Mouse (Mus musculus) natural killer cell, adult 2 months (primary cell): ENCODE data around the gene Sh3bgrl2.
A peak's percentile ranks its signal among the peaks of the same experiment; 100 is the strongest.

Source experiments
- DNase-seq, 2 experiments: peaks; one replicate each; pipeline ENCODE4 v3.0.0; 2022; ENCODE audit warnings: low spot score in 2 of 2

Gene Sh3bgrl2

DNA sequence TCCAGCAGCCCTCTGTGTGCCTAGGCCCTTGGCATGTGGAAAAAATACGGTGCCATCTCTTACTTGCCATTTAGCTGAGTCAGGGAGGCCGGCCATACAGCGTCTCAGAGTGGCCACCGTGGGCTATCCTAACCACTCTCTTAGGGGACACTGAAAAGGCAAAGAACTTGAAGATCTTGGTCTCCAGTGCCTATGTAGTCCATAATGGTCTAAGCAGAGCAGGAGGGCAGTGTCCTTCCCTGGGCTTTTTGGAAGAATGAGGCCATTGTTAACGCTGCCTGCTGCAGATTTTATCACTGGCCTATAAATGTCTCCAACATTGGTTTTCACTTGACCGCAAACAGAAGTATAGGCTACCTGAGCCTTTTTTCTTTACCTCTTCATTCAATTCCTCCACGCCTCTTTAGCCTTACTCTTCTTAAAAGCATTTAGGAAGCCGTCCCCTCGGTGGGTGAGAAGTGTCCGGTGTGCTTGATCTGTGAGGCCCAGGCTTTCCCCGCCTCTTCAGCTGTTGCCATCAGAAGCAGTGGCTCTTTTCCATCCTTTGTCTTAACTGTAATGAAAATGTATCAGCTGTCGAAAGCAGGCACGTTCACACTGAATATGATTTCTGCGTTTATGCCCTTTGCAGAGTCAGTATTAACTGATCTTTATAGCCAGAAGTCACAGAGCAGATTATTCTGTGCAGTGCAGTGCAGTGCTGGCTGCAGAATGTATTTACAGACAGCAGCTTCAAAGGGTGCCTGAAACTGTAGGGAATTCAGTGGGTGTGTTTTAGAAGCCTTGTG is 41.7 kb downstream of the Sh3bgrl2 start:
- no peak for DNase-seq

DNA sequence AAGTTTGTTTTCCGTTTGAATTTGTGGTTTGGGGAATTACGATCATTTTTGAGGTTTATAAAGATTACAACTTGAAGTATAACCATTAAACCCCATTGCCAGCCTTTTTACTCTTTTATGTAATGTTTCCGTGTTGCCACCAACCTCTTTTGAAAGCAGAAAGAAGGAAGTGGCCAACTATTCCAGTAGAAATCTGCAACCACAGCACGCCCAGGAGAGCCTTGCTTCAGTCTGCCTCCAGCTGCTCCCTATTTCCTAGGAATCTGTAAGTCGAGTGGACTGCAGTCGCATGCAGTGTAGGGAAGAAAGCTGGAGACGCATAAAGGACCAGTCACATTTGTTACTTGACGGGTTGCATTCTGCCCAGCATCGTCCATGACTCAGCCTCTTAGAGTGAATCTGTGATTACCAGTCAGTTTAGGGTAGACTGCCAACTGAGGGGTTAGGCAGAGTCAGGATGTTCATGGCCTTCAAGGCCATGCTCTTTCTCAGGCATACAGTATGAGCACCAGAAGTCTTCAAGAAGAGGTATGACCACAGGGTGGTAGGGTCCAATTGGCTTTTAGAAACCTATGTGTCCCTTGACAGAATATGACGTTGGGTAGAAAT is 43.8 kb downstream of the Sh3bgrl2 start:
- no peak for DNase-seq

DNA sequence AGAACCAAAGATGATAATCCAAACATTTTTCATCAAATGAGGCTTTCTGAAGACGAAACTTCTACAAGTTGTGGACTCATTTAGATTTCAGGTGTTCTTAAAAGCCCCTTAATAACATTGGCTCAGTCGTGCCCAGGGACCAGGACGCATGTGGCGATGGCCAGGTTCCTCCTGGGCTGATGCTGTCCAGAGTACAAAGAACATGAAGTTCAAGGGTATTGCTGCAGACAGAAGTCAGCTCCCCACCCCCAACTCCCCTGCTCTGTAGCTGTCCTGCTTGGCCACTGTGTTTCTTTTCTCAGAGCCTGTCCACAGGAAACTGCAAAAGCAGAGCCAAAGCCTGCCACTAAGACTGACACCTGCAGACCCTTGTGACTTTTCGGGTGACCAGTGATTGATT is 45.7 kb downstream of the Sh3bgrl2 start:
- DNase-seq: no peak

DNA sequence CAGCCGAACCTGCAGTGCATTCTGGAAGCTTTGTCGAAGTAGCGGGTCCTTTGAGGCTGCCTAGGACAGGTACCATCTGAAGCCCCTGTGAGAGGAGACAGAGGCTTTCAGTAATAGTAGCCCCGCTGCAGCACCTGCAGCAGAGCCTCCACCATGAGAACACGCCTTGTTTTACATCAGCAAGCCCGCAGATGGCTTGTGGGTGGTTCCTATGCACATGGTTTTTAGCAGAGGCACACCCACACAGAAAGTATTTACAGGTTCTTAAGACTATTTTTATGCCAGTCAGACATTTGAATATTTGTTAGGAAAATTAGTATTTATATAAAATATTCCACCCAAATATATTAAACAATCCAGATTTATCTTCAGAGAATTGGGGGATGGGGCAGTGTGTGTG is 48.0 kb downstream of the Sh3bgrl2 start:
- no peak for DNase-seq

DNA sequence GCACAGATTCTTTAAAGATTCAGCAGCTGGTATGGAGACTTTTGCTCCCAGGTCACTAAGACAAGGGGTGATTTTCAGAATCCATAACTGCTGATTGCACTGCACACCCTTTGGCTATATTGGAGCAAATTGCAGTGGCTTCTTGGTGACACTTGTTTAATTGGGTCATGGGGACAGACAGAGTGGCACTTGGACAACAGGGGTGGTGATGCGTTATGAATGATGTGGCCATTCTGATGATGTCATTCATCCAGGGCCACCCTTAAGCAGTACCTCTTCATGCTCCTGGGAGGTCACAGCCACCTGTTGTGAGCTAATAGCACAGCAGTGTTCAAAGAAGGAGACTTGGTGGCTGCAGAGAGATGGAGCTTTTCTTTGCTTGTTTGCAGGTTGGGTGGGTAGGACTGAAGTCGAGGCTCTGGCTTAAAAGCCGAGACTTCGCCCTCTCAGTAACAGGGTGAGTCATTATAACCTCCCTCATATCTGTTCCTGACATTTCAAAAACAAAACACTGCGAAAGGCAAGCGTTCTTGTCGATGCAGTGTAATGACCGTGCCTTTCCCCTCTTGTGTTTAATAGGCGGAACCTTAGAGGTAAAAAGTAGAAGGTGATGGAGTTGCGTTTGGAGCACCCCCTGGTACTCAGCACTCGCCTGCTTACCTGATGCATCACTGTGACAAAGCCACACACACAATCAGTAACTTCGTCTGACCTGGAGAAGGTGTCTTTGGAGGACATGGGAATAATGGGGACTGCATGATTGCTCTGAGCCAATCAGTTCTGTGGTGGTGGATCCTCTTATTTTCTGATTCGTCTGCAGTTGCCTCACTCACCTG is 48.7 kb downstream of the Sh3bgrl2 start:
- no peak for DNase-seq

DNA sequence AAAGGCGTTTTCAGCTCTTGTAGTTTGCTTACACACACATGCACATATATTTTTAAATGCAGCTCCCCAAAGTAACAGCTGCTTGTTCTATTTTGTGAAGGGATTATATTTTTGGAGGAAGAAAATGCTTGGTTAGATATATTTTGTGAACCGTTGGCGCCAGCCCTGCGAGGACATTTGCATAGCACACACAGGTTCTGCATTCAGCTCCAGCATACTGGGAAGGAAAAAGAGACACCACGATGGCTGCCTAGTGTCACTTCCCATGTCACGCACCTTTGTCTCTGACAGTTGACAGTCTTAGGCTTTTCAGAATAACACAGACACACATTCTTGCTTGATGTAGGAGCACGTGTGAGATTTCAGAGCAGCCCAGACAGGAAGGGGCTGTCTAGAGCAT is 49.9 kb downstream of the Sh3bgrl2 start:
- DNase-seq: no peak

DNA sequence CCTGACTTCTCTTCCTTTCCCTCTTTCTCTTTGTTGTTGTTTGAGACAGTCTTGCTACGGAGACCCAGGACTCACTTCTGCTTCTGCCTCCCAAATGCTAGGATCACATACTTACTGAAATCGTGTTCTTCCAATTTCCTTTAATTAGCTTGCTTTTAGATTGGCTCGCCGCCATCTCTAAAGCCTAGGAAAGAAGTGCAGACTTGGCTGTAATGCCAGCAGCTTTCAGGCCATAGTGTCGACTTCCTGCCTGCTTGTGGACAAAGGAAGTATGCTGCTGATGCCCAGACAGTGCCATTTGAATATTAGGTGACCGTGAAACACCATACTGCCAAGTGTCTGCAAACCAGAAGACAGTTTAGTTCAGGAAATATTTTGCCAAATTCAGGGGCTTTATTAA is 51.4 kb downstream of the Sh3bgrl2 start:
- no peak for DNase-seq

DNA sequence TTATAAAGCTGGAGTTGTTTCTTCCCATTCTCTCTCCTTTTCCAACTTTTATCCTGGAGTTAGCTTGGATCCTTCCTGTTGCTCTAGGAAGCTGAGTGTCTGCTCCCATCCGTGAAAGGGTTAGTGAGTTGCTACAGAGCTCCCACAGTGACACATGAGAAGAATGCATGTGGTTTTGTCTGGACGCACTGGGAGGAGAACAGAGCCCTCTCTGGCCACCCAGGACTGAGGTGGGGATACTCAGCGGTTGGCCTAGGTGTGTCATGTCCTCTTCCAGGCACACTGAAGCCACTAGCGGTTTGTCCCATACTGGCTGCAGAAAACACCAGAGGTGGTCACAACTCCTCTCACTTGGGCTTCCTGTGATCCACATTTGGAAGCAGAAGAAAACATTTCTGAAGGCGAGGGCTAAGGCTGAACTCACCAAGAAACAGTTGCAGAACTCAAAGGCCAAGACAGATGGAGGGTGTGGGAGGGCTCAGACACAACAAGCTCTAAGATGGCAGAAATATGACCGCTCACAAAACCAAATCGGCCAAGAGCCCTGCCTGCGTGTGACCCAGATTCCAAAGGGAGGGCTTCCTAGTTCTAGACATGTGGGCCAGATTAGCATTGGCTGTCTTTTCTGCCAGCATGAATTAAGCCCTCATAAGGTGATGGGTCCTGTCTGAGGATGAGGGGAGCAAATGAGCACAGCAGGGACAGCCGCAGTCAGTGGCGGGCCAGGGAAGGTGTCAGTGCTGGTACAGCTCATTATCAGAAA is 52.3 kb downstream of the Sh3bgrl2 start:
- DNase-seq: no peak

DNA sequence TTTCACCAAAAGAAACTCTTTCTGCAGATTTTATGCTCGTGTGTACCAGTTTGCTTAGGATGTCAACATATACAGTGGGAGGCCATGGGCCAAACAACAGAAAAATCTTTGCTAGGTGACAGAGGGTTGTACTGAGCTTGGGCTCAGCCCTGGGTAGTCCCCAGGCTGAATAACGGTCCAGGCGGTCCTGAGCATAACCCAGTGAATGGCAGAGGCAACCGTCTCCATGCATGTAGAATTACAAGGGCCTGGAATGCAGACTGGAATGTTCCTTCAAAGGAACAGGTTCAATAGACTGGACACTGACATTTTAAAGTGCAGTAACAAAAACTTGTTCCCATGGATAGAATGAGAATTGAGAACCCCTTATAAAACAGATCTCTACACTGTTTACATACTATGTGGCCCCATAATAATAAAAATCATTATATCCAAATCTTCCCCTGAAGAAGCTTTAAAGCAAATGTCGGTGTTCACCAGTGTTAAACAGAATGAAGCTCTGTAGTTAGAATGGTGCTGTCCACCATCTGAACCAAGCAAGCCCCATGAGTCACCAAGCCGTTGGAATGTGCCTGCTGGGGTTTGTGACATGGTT is 54.1 kb downstream of the Sh3bgrl2 start:
- no peak for DNase-seq

DNA sequence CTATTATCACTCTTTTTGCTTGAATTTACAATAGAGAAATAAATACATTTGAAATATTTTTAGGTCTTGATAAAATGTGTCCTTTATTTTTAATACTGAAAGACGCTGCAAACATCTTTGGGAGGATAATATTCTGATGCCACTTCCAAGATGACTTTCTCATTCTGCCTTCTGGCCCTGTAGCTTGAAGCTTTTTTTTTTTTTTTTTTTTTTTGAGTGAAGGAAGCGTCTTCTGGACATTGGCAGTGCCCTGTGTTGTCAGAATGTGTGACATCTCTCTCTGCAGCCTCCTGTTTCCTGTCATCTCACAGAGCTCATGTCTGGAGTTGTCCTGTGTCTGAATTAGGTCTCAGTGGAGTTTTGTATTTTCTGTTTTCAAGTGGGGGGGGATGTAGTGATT is 55.0 kb downstream of the Sh3bgrl2 start:
- DNase-seq: no peak

DNA sequence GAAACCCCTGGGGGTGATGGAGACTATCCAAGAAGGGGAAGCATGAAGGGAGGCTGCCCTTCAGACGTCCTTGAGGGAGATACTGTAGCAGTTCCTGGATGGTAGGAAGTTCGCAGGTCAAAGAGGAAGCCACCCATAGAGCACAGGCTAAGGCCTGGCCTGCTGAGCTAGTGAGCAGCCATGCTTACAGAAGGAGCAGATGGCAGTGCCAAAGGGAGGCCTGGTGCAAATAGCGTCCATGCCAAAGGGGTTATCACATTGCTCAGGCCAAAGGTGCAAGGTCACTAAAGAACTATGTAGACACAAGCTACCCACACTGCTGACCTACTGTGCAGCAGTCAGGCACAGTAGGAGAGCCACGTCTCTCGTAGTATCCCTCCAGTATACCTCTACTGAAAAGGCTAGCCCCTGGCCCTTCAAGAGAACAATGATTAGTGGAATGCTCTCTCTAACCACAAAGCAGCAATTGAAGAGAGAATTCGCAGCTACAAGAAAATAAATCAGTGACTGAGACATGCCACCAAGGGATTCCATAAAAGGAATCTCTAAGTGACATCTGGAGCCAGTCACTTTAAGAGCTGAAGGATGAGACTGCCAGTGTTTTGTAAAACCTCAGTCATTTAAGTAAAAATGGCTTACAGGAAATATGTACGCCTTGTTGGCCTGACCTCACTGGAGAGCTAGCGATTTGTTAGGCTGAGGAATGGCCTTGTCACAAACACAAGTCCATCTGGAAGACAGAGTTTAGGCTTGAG is 57.9 kb downstream of the Sh3bgrl2 start:
- no peak for DNase-seq

DNA sequence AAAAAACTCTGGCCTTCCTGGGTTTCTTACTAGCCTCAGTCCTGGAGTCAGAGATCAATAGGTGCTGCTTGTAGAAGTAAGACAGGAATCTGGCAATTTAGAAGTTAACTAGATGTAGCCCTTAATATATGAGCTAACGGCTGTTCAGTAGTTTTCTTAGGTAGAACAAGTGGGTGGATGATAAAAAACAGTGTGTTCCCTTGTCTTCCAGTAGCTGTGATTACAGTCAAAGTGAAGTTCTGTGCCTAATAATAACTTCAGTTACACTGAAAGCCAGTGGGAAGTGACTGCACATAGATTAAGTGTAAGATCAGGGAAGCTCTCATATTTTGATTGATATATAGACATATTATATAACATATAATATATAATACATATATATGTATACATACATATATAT is 60.0 kb downstream of the Sh3bgrl2 start:
- no peak for DNase-seq

DNA sequence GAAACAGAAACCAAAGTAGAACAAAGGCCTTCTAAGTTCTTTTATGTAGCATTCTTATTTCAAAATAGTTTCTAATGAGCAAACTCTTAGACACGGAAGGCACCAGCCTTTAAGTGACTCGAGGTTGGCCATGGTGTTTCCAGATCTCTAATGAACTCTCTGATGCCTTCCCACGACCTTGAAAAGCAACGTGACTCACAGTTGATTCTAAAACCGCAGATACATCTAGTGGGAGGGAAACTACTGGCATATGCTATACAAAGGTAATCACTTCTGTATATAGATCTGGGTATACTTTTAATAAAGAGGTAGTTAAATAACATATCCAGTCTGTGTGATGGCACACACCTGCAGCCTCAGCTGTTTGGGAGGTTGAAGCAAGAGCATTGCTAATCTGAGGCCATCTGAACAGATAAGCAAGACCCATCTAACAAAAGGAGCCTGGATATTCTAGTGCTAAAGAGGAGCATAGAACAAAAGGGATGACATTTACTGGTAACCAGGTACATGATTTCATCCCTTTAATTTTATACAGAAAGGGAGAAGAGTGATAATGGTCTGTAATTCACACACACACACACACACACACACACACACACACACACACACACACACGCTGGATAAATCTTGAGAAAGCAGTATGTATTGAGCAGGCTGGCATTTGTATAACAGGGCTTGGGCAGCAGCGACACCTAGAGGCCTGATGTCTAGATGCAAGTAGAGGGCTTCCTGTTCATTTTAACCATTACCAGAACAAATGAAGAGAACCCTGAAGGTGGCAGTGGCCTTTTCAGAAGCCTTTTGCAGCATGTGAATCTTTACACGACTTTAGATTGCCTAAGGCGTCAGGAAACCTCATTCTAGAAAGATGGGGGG is 61.5 kb downstream of the Sh3bgrl2 start:
- peak; percentile 40 to 67 for DNase-seq

DNA sequence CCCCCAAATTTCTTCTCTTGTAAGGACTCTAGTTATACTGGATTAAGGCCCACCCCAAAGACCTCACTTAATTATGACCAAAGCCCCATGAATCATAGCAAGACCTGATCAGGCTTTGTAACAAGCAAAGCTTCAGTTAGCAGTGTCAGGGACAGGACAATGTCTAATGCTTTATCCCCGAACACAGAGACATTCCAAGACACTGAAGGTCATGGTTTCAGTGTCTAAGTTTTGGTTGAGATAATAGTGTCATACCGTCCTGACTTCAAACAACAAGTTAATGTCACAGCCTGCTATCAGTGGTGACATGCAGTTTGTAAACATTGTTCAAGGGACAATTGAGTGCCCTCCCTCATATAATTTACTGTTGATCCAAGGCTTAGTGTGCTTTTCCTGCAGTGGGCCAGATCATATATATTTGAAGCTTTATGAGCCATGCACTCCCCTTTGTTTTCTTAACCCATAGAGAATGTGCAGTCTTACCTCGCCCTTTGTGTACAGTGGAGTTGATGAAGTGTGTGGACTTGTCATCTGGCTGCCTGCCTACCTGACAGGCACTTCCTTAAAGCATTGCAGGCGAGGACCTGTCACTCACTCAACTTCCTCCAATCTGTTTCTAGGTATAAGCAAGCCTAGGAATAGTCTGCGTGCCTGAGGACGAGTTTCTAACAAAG is 67.9 kb downstream of the Sh3bgrl2 start:
- no peak for DNase-seq

DNA sequence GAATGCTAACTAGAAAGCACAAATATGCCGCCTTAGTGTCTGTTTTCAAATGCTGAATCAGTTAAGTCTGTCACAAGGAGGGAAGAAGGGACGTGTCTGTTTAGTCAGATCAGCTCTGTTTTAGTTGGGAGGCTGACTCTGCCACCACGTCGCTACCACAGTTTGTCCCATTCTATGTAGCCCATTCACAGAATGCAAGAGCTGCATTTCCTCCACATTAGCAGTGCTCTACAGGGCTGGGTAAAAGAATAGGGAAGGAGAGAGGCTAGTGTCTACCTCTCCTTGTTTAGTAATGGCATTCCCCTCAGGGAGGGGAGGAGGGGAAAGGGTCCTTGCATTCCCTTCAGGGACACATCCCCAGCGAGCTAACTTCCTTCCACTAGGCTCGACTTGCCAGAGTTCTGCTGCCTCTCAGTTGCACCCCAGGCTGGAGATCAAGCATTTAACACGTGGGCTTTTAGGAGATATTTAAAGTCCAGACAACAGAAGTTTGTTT is 68.5 kb downstream of the Sh3bgrl2 start:
- no peak for DNase-seq

DNA sequence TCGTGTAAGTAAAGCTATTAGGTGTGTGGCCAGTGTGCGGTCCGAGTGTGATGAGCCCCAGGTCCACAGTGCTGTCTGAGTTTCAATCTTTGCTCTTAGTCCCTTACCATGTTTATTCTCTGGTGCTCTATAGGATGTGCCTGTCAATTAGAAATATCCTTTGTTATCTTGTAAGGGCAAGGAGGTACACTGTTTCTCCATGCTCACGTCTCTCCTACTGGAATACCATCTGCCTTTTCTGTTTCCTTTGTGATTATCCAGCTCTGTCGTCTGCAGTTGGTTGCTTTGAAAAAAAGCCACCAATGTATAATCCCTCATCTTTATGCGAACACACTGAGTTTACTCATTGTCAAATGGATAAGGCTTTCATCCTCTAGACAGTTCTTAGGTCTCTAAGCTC is 75.3 kb downstream of the Sh3bgrl2 start:
- no peak for DNase-seq

DNA sequence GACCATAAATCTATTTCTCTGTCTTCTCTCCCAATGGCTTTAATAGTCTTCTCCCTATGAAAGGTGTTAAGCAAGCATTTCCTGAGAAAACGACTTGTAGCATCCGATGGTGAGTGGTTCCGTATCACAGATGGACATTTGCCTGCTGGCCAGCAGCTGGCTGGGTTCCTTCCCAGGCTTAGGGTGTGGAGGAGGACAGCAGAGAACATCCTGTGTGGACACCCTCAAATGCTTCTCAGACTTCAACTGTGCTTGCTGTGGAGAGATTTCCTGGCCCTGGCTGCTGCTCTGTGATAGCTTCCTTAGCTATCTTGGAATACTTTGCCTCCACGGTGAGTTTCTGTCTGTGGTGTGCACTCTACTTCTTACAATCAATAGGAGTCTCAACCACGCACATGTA is 76.1 kb downstream of the Sh3bgrl2 start:
- no peak for DNase-seq

DNA sequence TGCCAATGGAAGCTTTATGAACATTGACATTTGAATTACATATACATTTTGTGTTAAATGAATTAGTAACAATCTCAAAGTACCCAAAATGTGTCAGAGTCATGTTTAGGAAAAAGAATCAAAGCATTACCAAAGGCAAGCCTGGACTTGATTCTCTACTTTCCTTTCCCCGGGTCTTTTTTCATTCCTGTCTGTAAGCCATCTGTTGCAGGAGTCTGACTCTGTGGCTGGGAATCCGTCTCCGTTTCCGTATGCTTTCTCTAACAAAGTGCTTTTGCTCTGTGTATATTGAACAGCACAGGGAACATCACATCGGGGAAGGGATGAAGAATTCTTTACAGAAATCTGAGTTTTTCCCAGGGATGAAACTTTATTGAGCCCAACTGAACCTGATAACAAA is 77.0 kb downstream of the Sh3bgrl2 start:
- DNase-seq: no peak
